Mouse (Mus musculus): ENCODE results near the gene Alkal2. TPM values are rescaled to one million over a fixed set of nuclear protein-coding genes. Genes with fewer than 3 reads are reported as not detected.

Alkal2 gene
- total RNA-seq, 2 experiments from 2014 or later: 1.8 to 3.1 TPM

DNA sequence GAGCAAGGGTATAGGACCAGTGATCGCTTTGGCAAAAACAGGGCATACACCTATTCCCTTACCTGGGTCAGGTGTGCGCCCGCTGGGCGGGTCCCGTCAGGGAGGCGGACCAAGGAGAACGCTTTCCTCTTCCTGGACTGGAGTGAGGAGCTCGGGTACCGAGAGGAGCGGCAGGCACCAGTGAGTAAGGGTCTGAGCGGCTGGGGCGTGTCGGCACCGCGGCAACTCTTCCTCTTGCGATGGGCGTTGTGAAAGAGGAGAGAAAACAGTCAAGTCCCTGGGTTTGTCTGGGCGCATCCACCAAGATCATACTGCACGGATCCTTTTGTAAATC is 27.9 kb downstream of the Alkal2 start:
- peak in 1 of 2 experiments; percentile 32 for DNase-seq (ENCODE audit: low spot score in 2 of 2)
- intact Hi-C loops (cut with DNase I): no loop called here

GRCm38 (mm10) chr12:30912840-30913239 is 28.7 kb downstream of the Alkal2 start:
- intact Hi-C loops (cut with DNase I): no loop called here
- DNase-seq (ENCODE audit: low spot score in 2 of 2): no peak

- intact Hi-C loops (cut with DNase I): no loop called here
- no peak for DNase-seq (ENCODE audit: low spot score in 2 of 2)
Measured at GRCm38 (mm10) chr12:30922401-30922800, 38.3 kb downstream of the Alkal2 start.

- no peak for DNase-seq (ENCODE audit: low spot score in 2 of 2)
- intact Hi-C loops (cut with DNase I): no loop called here
Measured at GRCm38 (mm10) chr12:30928182-30928581, 44.1 kb downstream of the Alkal2 start.

DNA sequence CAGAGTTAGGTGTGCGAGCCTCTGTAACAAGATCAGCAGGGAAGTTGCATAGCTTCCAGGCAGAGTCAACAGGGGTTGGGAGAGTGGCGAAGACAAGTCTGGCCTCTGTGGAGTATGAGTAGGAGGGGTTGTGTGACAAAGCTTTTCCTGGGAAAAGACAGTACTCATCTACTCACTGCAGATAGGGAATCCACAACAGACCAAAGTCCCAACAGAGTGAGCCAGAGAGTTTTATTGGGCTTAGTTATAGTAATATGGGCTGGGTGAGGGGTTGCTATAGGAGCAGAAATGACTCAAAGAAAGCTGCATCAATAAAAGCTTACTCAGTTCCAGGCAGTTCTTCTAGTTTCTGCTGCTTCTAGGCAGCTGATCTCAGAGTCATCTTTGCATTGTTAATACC is 49.2 kb downstream of the Alkal2 start:
- intact Hi-C loops (cut with DNase I): no loop called here
- DNase-seq (ENCODE audit: low spot score in 2 of 2): no peak

- intact Hi-C loops (cut with DNase I): no loop called here
Measured at GRCm38 (mm10) chr12:30936899-30937298, 52.8 kb downstream of the Alkal2 start.

More at GRCm38 (mm10) chr12:30936899-30937298, 52.8 kb downstream of the Alkal2 start:
- DNase-seq (ENCODE audit: low spot score in 2 of 2): no peak

Other genes starting within 250 kb of the Alkal2 start
- 10 to 100 TPM; 47.4 to 51.6 TPM for gene Acp1, start 27.3 kb downstream of the Alkal2 start, total RNA-seq (2021)
- 10 to 100 TPM; 14.1 to 14.5 TPM for gene Sh3yl1, start 27.3 kb downstream of the Alkal2 start, total RNA-seq (2021)
- gene Fam110c, start 189.5 kb downstream of the Alkal2 start, total RNA-seq (2021): under 1 TPM in 1 of 2 experiments, not detected in 1; 0.16 TPM